Mouse (Mus musculus) neural tube, embryonic 14.5 days (tissue): ENCODE results near the gene Kdm5c. TPM values are rescaled to one million over a fixed set of nuclear protein-coding genes. Genes with fewer than 3 reads are reported as not detected.
"Not testable (repeated sequence)": the region's sequence is repeated elsewhere in the genome, so short reads cannot be mapped to it uniquely, and the experiment has no call there.

Experiments used
- ATAC-seq: fragments of 200-750 bp; cut with Nextera tagmentation; 2 replicates; pipeline ENCODE4 v1.8.0; 2017; ENCODE audit warnings: low read depth, mild to moderate bottlenecking, moderate TSS enrichment, moderate library complexity
- H3K27ac ChIP-seq: fragments of 300-500 bp; sonication (generic); 2 replicates; pipeline ENCODE4 v1.5.1; 2014; ENCODE audit warnings: low read depth, mild to moderate bottlenecking, control low read depth, low read length, moderate library complexity, mixed read lengths
- H3K27me3 ChIP-seq: fragments of 300-500 bp; sonication (generic); 2 replicates; pipeline ENCODE4 v1.6.1; 2014; ENCODE audit warnings: low read length; ENCODE audit not compliant: control insufficient read depth, insufficient read depth
- H3K36me3 ChIP-seq: fragments of 300-500 bp; sonication (generic); 2 replicates; pipeline ENCODE4 v1.6.1; 2014; ENCODE audit warnings: low read length, mixed read lengths; ENCODE audit not compliant: control insufficient read depth, insufficient read depth
- H3K4me1 ChIP-seq: fragments of 300-500 bp; sonication (generic); 2 replicates; pipeline ENCODE4 v1.6.1; 2014; ENCODE audit warnings: low read length; ENCODE audit not compliant: control insufficient read depth, insufficient read depth
- H3K4me2 ChIP-seq: fragments of 300-500 bp; sonication (generic); 2 replicates; pipeline ENCODE4 v1.6.1; 2014; ENCODE audit warnings: mild to moderate bottlenecking, low read depth, low read length, control low read depth
- H3K4me3 ChIP-seq: fragments of 300-500 bp; sonication (generic); 2 replicates; pipeline ENCODE4 v1.5.1; 2014; ENCODE audit warnings: low read depth, low read length, control low read depth, mixed read lengths
- H3K9ac ChIP-seq: fragments of 300-500 bp; sonication (generic); replicated peaks from 2 replicates; pipeline ENCODE4 v1.6.1; 2014; ENCODE audit warnings: low read depth, mild to moderate bottlenecking, control low read depth, low read length, mixed read lengths
- H3K9me3 ChIP-seq: fragments of 300-500 bp; sonication (generic); 2 replicates; pipeline ENCODE4 v1.6.1; 2016; ENCODE audit warnings: low read length; ENCODE audit not compliant: control insufficient read depth
- WGBS: fragments of 180-500 bp; shearing (Covaris S2); extraction: QIAGEN DNeasy Blood & Tissue Kit; methylation state at CpG from one replicate; pipeline ENCODE4 v1.1.7; 2014; 5-methylcytosine and 5-hydroxymethylcytosine counted together
- polyA plus RNA-seq: library from polyadenylated mRNA; unstranded; fragments of >200 nt; fragmentation: Nextera tagmentation; extraction: Ambion mirVana; gene quantifications from 2 replicates; pipeline ENCODE4 v1.2.1, GENCODE M21; 2014

Kdm5c gene
- polyA plus RNA-seq, 1 experiment from 2014 or later: 35.5 TPM

GRCm38 (mm10) chrX:152244492-152245189, 11.8 kb downstream of the Kdm5c start:
- 93% methylated on average over 2 of the region's 2 CpGs for WGBS
- H3K27me3 ChIP-seq: no peaks in the 10 kb centered on the region
- peaks cover 52% of the 10 kb centered on the region for H3K36me3 ChIP-seq
- no peak overlapping the region for H3K4me2 ChIP-seq
- no peak overlapping the region for H3K9ac ChIP-seq
- H3K9me3 ChIP-seq: no peaks in the 10 kb centered on the region
- no peaks in the 10 kb centered on the region for H3K4me1 ChIP-seq
- no peak for ATAC-seq
- H3K4me3 ChIP-seq: no peak overlapping the region
- no peak overlapping the region for H3K27ac ChIP-seq

DNA sequence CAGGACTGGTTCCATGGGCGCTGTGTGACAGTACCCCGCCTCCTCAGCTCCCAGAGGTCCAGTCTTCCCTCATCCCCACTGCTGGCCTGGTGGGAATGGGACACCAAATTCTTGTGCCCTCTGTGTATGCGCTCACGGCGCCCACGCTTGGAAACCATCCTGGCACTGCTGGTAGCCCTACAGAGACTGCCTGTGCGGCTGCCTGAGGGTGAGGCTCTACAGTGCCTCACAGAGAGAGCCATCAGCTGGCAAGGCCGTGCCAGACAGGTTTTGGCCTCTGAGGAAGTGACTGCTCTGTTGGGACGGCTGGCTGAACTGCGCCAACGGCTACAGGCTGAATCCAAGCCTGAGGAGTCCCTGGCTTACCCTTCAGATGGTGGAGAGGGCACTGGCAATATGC, 38.4 kb downstream of the Kdm5c start:
- Histone ChIP-seq H3K4me2 (no peak overlapping the region), H3K4me1 (no peaks in the 10 kb centered on the region), H3K27me3 (no peaks in the 10 kb centered on the region), H3K9me3 (no peaks in the 10 kb centered on the region), H3K9ac (no peak overlapping the region), H3K27ac (no peak overlapping the region), H3K4me3 (no peak overlapping the region), H3K36me3 (peaks cover 69% of the 10 kb centered on the region)
- ATAC-seq: no peak
- 98% methylated on average over 11 of the region's 11 CpGs for WGBS

- Histone ChIP-seq H3K4me3 (no peak overlapping the region), H3K9ac (no peak overlapping the region), H3K4me1 (no peaks in the 10 kb centered on the region), H3K4me2 (no peak overlapping the region), H3K9me3 (no peaks in the 10 kb centered on the region), H3K36me3 (peaks cover 6% of the 10 kb centered on the region), H3K27me3 (no peaks in the 10 kb centered on the region), H3K27ac (no peak overlapping the region)
- ATAC-seq: no peak
- WGBS: 94% methylated on average over 6 of the region's 6 CpGs
Observed at GRCm38 (mm10) chrX:152279384-152279783, 46.6 kb downstream of the Kdm5c start.

DNA sequence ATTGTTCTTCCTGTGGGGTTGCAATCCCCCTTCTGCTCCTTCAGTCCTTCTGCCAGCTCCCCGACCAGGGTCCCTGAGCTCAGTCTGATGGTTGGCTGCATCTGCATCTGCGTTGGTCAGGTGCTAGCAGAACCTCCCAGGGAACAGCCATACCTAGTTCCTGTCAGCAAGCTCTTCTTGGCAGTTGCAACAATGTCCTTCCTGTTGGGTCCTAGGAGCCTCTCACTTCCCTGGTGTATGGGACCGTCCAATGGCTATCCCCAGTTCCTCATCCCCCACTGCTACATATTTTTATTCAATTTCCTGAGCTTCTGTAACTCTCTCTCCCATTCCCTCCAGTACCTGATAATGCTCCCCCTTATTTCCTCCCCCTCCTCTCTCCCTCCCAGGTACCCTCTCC, 51.9 kb downstream of the Kdm5c start:
- Histone ChIP-seq H3K9ac (no peak overlapping the region), H3K27me3 (no peaks in the 10 kb centered on the region), H3K4me3 (no peak overlapping the region), H3K4me1 (no peaks in the 10 kb centered on the region), H3K4me2 (no peak overlapping the region), H3K27ac (no peak overlapping the region), H3K9me3 (no peaks in the 10 kb centered on the region), H3K36me3 (no peaks in the 10 kb centered on the region)
- WGBS: 82% methylated on average over 3 of the region's 3 CpGs
- ATAC-seq: no peak

- 62% methylated on average over 1 of the region's 1 CpGs for WGBS
- H3K9ac ChIP-seq, H3K9me3 ChIP-seq, H3K27ac ChIP-seq, H3K4me1 ChIP-seq, H3K4me2 ChIP-seq, H3K4me3 ChIP-seq, H3K27me3 ChIP-seq, H3K36me3 ChIP-seq, ATAC-seq: not testable (repeated sequence)
Observed at GRCm38 (mm10) chrX:152287026-152287425, 54.2 kb downstream of the Kdm5c start.

DNA sequence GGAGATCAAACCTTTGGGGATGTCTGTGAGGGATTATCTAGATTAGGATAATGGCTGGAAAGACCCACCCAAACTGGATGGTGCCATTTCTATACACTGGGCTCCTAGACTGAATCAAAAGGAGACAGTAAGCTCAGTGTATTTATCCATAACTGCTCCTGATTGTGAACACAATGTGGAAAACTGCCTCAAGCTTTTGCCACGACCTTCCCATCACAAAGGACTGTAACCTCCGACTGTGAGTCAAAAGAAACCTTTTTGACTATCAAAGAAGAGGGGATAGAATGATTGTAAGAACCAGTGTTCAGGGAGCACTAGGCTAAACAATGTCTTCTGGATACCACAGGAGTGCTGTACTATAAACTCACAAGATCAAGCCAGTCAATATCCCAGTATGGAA, 73.4 kb downstream of the Kdm5c start:
- Histone ChIP-seq H3K4me1 (no peaks in the 10 kb centered on the region), H3K4me2 (no peak overlapping the region), H3K27me3 (no peaks in the 10 kb centered on the region), H3K36me3 (no peaks in the 10 kb centered on the region), H3K9me3 (no peaks in the 10 kb centered on the region), H3K4me3 (no peak overlapping the region), H3K9ac (no peak overlapping the region), H3K27ac (no peak overlapping the region)
- ATAC-seq: no peak
- WGBS: 78% methylated on average over 2 of the region's 2 CpGs

DNA sequence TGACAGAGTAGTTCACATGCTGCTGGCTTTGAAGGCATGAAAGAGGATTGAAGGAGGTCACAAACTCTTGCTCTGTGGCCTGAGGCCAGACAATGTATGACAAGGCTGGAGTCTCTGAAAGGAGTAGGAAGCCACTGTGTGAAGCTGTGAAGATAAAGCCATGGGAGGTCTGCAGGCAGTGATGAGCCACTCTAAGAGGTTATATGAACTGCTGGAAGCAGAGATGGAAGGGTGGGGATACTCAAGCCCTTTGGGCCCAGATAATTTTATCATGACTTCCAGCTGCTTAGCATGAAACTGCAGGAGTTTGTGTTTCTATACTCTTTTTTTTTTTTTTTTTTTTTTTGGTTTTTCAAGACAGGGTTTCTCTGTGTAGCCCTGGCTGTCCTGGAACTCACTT, 74.6 kb downstream of the Kdm5c start:
- no peaks in the 10 kb centered on the region for H3K4me1 ChIP-seq
- H3K9me3 ChIP-seq: no peaks in the 10 kb centered on the region
- no peak for ATAC-seq
- H3K36me3 ChIP-seq: no peaks in the 10 kb centered on the region
- no peak overlapping the region for H3K9ac ChIP-seq
- H3K27me3 ChIP-seq: no peaks in the 10 kb centered on the region
- H3K27ac ChIP-seq: no peak overlapping the region
- no peak overlapping the region for H3K4me2 ChIP-seq
- H3K4me3 ChIP-seq: no peak overlapping the region

GRCm38 (mm10) chrX:152307942-152308341, 75.1 kb downstream of the Kdm5c start:
- no peaks in the 10 kb centered on the region for H3K9me3 ChIP-seq
- H3K4me1 ChIP-seq: no peaks in the 10 kb centered on the region
- H3K27ac ChIP-seq: no peak overlapping the region
- WGBS: 59% methylated on average over 2 of the region's 2 CpGs
- H3K27me3 ChIP-seq: no peaks in the 10 kb centered on the region
- no peak overlapping the region for H3K9ac ChIP-seq
- ATAC-seq: peak; percentile 68; the same call in 1 of the 2 replicates
- H3K4me2 ChIP-seq: no peak overlapping the region
- H3K4me3 ChIP-seq: no peak overlapping the region
- H3K36me3 ChIP-seq: no peaks in the 10 kb centered on the region

GRCm38 (mm10) chrX:152320535-152320934, 87.7 kb downstream of the Kdm5c start:
- Histone ChIP-seq H3K9ac (no peak overlapping the region), H3K4me3 (no peak overlapping the region), H3K4me1 (no peaks in the 10 kb centered on the region), H3K4me2 (no peak overlapping the region), H3K27me3 (0 out of 2 replicates have a peak, but pooled peaks cover 2% of the 10 kb centered on the region), H3K9me3 (no peaks in the 10 kb centered on the region), H3K36me3 (no peaks in the 10 kb centered on the region), H3K27ac (no peak overlapping the region)
- ATAC-seq: no peak
- 83% methylated on average over 4 of the region's 4 CpGs for WGBS
